Mouse (Mus musculus) embryonic fibroblast, embryonic 13.5 days (primary cell): Measurements from ENCODE around the gene Ntng2.

Experiments
- CTCF ChIP-seq: IDR thresholded peaks from 2 replicates; pipeline ENCODE4 v1.5.1; 2011; ENCODE audit warnings: mild to moderate bottlenecking, control low read depth, low read length, moderate library complexity, borderline replicate concordance; ENCODE audit not compliant: insufficient read depth
- POLR2A ChIP-seq: IDR thresholded peaks from 2 replicates; pipeline ENCODE4 v1.6.1; 2011; ENCODE audit warnings: low read depth, mild to moderate bottlenecking, control low read depth, low read length, moderate library complexity

DNA sequence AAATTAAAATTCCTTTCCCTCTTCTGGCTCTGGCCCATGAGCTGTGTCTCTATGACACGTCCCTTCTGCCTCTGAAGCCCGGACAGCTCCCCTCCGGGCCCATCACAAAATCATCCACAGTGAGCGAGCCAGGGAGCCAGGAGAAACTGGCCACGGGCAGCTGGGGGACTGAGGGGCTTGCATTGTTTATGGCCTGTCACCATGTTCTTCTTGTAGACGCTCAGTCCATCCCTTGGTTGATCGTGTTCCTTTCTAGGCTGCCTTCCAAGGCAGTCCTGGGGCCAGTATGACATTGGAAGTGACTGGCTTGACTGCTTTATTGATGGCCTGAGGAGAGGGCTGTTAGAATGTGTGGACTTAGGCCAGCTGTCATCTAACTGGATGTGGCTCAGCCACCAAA, 18.3 kb upstream of the Ntng2 start:
- TF ChIP-seq POLR2A (no peak), CTCF (no peak)
